Mouse (Mus musculus): ENCODE data around the gene Rnpepl1. TPM values are rescaled to one million over a fixed set of nuclear protein-coding genes. Genes with fewer than 3 reads are reported as not detected.
"Not testable (repeated sequence)": the region's sequence is repeated elsewhere in the genome, so short reads cannot be mapped to it uniquely, and the experiment has no call there.

The Rnpepl1 gene
- total and polyA plus RNA-seq, 2 experiments from 2014 or later: 28.0 to 39.3 TPM

GRCm38 (mm10) chr1:92953641-92954040 is 43.1 kb downstream of the Rnpepl1 start:
- Histone ChIP-seq H3K9ac (replicated peaks; ENCODE audit: low read length, poor library complexity, severe bottlenecking) (no peak overlapping the region), H3K4me2 (ENCODE audit: low read depth, low read length, poor library complexity, severe bottlenecking) (no peak overlapping the region), H3K4me3 (ENCODE audit: low read depth, low read length) (no peak overlapping the region), H3K9me3 (ENCODE audit: low read length) (no peaks in the 10 kb centered on the region), H3K36me3 (ENCODE audit: insufficient read depth, low read length) (peaks cover 10% of the 10 kb centered on the region; the same call in 1 of the 2 replicates), H3K4me1 (ENCODE audit: insufficient read depth, low read length) (no peaks in the 10 kb centered on the region), H3K27me3 (ENCODE audit: insufficient read depth, low read length) (no peaks in the 10 kb centered on the region), H3K27ac (ENCODE audit: low read depth, low read length) (no peak overlapping the region)
- 62% methylated on average over 2 of the region's 2 CpGs for WGBS
- DNase-seq (ENCODE audit: low spot score): no peak
- no peak for ATAC-seq (ENCODE audit: low FRiP score)
- TF ChIP-seq CTCF (IDR thresholded peaks at IDR 0.05): no peak

GRCm38 (mm10) chr1:92956571-92957335 is 46.2 kb downstream of the Rnpepl1 start:
- not testable (repeated sequence) for H3K36me3 ChIP-seq (ENCODE audit: insufficient read depth, low read length); H3K27me3 ChIP-seq (ENCODE audit: insufficient read depth, low read length); H3K4me2 ChIP-seq (ENCODE audit: low read depth, low read length, poor library complexity, severe bottlenecking); H3K27ac ChIP-seq (ENCODE audit: low read depth, low read length); H3K9ac ChIP-seq (replicated peaks; ENCODE audit: low read length, poor library complexity, severe bottlenecking); ATAC-seq (ENCODE audit: low FRiP score); H3K4me1 ChIP-seq (ENCODE audit: insufficient read depth, low read length); H3K9me3 ChIP-seq (ENCODE audit: low read length); DNase-seq (ENCODE audit: low spot score); H3K4me3 ChIP-seq (ENCODE audit: low read depth, low read length)
- TF ChIP-seq CTCF (IDR thresholded peaks at IDR 0.05): peak; percentile 75
- 7% methylated on average over 11 of the region's 11 CpGs for WGBS

DNA sequence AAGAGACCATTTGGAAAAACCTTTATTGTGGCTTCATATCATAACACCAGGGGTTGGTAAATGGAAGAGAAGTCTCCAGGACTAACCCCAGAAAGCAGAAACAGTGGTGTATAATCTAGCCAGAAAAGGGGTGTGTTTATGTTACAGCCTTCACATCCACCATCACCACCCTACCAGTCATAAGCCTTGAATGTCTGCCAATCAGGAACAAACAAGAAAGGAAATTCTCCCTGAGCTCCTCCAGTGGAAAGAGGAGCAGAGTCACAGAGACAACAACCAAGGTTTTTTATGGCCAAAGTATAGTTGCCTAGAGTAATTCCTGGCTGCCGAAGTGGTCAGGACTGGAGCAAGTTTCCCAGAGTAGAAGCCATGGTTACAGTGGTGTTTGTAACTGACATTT is 48.4 kb downstream of the Rnpepl1 start:
- Histone ChIP-seq H3K27me3 (ENCODE audit: insufficient read depth, low read length) (no peaks in the 10 kb centered on the region), H3K4me2 (ENCODE audit: low read depth, low read length, poor library complexity, severe bottlenecking) (no peak overlapping the region), H3K9me3 (ENCODE audit: low read length) (no peaks in the 10 kb centered on the region), H3K4me1 (ENCODE audit: insufficient read depth, low read length) (no peaks in the 10 kb centered on the region), H3K36me3 (ENCODE audit: insufficient read depth, low read length) (no peaks in the 10 kb centered on the region), H3K4me3 (ENCODE audit: low read depth, low read length) (no peak overlapping the region), H3K9ac (replicated peaks; ENCODE audit: low read length, poor library complexity, severe bottlenecking) (no peak overlapping the region), H3K27ac (ENCODE audit: low read depth, low read length) (no peak overlapping the region)
- 89% methylated on average over 1 of the region's 1 CpGs for WGBS
- ATAC-seq (ENCODE audit: low FRiP score) (no peak), DNase-seq (ENCODE audit: low spot score) (no peak)
- no peak for TF ChIP-seq CTCF (IDR thresholded peaks at IDR 0.05)

DNA sequence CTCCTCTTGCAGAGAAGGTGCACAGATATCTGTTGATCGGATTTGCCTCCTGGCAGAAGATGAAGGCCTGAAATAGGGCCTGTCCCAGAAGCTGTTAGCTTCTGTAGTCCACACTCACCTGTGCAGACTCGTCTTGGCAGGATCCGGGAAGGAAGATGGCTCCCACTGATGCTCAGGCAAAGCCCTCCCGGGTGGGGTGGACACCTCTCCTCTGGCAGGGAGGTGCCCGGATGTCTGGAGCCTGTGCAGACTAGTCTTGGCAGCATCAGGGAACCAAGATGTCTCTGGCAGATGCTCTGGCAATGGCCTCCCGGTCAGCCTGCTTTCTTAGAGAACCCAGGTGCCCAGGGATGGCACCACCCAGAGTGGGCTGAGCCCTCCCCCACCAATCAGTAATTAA is 60.2 kb downstream of the Rnpepl1 start:
- H3K36me3 ChIP-seq (ENCODE audit: insufficient read depth, low read length); H3K4me1 ChIP-seq (ENCODE audit: insufficient read depth, low read length); H3K9ac ChIP-seq (replicated peaks; ENCODE audit: low read length, poor library complexity, severe bottlenecking); DNase-seq (ENCODE audit: low spot score); H3K4me3 ChIP-seq (ENCODE audit: low read depth, low read length); H3K4me2 ChIP-seq (ENCODE audit: low read depth, low read length, poor library complexity, severe bottlenecking); H3K9me3 ChIP-seq (ENCODE audit: low read length); H3K27me3 ChIP-seq (ENCODE audit: insufficient read depth, low read length); H3K27ac ChIP-seq (ENCODE audit: low read depth, low read length); ATAC-seq (ENCODE audit: low FRiP score): not testable (repeated sequence)
- WGBS: 91% methylated on average over 6 of the region's 6 CpGs

GRCm38 (mm10) chr1:92971879-92972795 is 61.6 kb downstream of the Rnpepl1 start:
- 91% methylated on average over 7 of the region's 7 CpGs for WGBS
- Histone ChIP-seq H3K27ac (ENCODE audit: low read depth, low read length) (no peak overlapping the region), H3K4me2 (ENCODE audit: low read depth, low read length, poor library complexity, severe bottlenecking) (no peak overlapping the region), H3K4me3 (ENCODE audit: low read depth, low read length) (no peak overlapping the region), H3K27me3 (ENCODE audit: insufficient read depth, low read length) (no peaks in the 10 kb centered on the region), H3K4me1 (ENCODE audit: insufficient read depth, low read length) (no peaks in the 10 kb centered on the region), H3K9me3 (ENCODE audit: low read length) (no peaks in the 10 kb centered on the region), H3K9ac (replicated peaks; ENCODE audit: low read length, poor library complexity, severe bottlenecking) (no peak overlapping the region), H3K36me3 (ENCODE audit: insufficient read depth, low read length) (no peaks in the 10 kb centered on the region)
- DNase-seq (ENCODE audit: low spot score): no peak
- no peak for TF ChIP-seq CTCF (IDR thresholded peaks at IDR 0.05)
- ATAC-seq (ENCODE audit: low FRiP score): no peak

DNA sequence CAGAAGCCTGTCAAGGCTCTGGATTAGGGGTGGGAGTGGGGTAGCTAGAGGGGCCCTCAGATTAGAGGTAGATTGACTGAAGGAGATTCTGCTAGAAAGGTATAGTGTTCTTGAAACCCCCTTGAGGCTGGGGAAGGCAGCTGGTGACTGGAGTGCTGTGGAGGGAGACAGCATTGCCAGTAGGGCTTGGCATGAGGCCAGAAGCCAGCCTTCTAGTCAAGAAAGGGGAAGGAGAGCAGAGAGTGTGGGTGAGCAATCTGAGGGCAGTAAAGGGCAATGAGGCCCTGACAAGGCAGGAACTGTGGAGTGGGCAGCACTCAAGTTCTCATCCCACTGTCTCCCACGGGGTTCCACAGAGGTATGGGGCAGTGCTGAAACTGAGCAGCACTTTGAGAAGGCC is 62.3 kb downstream of the Rnpepl1 start:
- peak; percentile 60 for DNase-seq (ENCODE audit: low spot score)
- no peak for TF ChIP-seq CTCF (IDR thresholded peaks at IDR 0.05)
- H3K9me3 ChIP-seq (ENCODE audit: low read length): no peaks in the 10 kb centered on the region
- no peaks in the 10 kb centered on the region for H3K36me3 ChIP-seq (ENCODE audit: insufficient read depth, low read length)
- H3K9ac ChIP-seq (replicated peaks; ENCODE audit: low read length, poor library complexity, severe bottlenecking): no peak overlapping the region
- no peak overlapping the region for H3K27ac ChIP-seq (ENCODE audit: low read depth, low read length)
- ATAC-seq (ENCODE audit: low FRiP score): no peak
- H3K4me1 ChIP-seq (ENCODE audit: insufficient read depth, low read length): no peaks in the 10 kb centered on the region
- H3K27me3 ChIP-seq (ENCODE audit: insufficient read depth, low read length): no peaks in the 10 kb centered on the region
- no peak overlapping the region for H3K4me3 ChIP-seq (ENCODE audit: low read depth, low read length)
- H3K4me2 ChIP-seq (ENCODE audit: low read depth, low read length, poor library complexity, severe bottlenecking): no peak overlapping the region
- 64% methylated on average over 1 of the region's 1 CpGs for WGBS

Other genes starting within 250 kb of the Rnpepl1 start
- gene Gpc1, start 79.1 kb upstream of the Rnpepl1 start, total RNA-seq (2014; rRNA removed): 151 and 208 TPM in 2 replicates
- gene Gpc1, start 79.1 kb upstream of the Rnpepl1 start, polyA plus RNA-seq (2015; fragmentation: Nextera tagmentation; extraction: Ambion mirVana): 51.8 and 53.3 TPM in 2 replicates
- 0.28 TPM in 1 of 2 replicates, not detected in the other for gene Ankmy1, start 7.9 kb upstream of the Rnpepl1 start, total RNA-seq (2014; rRNA removed)
- gene Ankmy1, start 7.9 kb upstream of the Rnpepl1 start, polyA plus RNA-seq (2015; fragmentation: Nextera tagmentation; extraction: Ambion mirVana): 0.39 and 0.56 TPM in 2 replicates
- 30.2 and 34.8 TPM in 2 replicates for gene Dusp28, start 3.8 kb upstream of the Rnpepl1 start, total RNA-seq (2014; rRNA removed)
- 24.6 and 25.4 TPM in 2 replicates for gene Dusp28, start 3.8 kb upstream of the Rnpepl1 start, polyA plus RNA-seq (2015; fragmentation: Nextera tagmentation; extraction: Ambion mirVana)
- gene Capn10, start 23.6 kb downstream of the Rnpepl1 start, total RNA-seq (2014; rRNA removed): 84.7 and 101 TPM in 2 replicates
- 52.8 and 55.6 TPM in 2 replicates for gene Capn10, start 23.6 kb downstream of the Rnpepl1 start, polyA plus RNA-seq (2015; fragmentation: Nextera tagmentation; extraction: Ambion mirVana)
- gene Gpr35, start 40.1 kb downstream of the Rnpepl1 start, total RNA-seq (2014; rRNA removed): 0.76 and 0.88 TPM in 2 replicates
- 0.36 and 0.73 TPM in 2 replicates for gene Gpr35, start 40.1 kb downstream of the Rnpepl1 start, polyA plus RNA-seq (2015; fragmentation: Nextera tagmentation; extraction: Ambion mirVana)
- gene Aqp12, start 95.6 kb downstream of the Rnpepl1 start, total RNA-seq (2014; rRNA removed): not detected in 2 replicates
- not detected in 2 replicates for gene Aqp12, start 95.6 kb downstream of the Rnpepl1 start, polyA plus RNA-seq (2015; fragmentation: Nextera tagmentation; extraction: Ambion mirVana)
- gene Kif1a, start 191.2 kb downstream of the Rnpepl1 start, total RNA-seq (2014; rRNA removed): 677 and 686 TPM in 2 replicates
- gene Kif1a, start 191.2 kb downstream of the Rnpepl1 start, polyA plus RNA-seq (2015; fragmentation: Nextera tagmentation; extraction: Ambion mirVana): 690 and 716 TPM in 2 replicates
- gene Agxt, start 224.5 kb downstream of the Rnpepl1 start, total RNA-seq (2014; rRNA removed): not detected in 2 replicates
- not detected in 2 replicates for gene Agxt, start 224.5 kb downstream of the Rnpepl1 start, polyA plus RNA-seq (2015; fragmentation: Nextera tagmentation; extraction: Ambion mirVana)

All from midbrain, postnatal 0 days (tissue).